Mouse (Mus musculus) CD4-positive helper T cell, adult 2 months (primary cell): ENCODE measurements around the gene Kat2b.
"Not testable (repeated sequence)": the region's sequence is repeated elsewhere in the genome, so short reads cannot be mapped to it uniquely, and the experiment has no call there.

Experiments used
- DNase-seq: peaks from one replicate; pipeline ENCODE4 v3.0.0-alpha.2; 2012; ENCODE audit warnings: low read depth, missing footprints, low spot score

Kat2b gene

GRCm38 (mm10) chr17:53566161-53566918 is at the start of gene Kat2b:
Gene Kat2b (plus strand): TSS chr17:53566861.
- peak; percentile 81 for DNase-seq

GRCm38 (mm10) chr17:53519364-53519763 is 47.3 kb upstream of the Kat2b start:
- DNase-seq, result peak; percentile 5

GRCm38 (mm10) chr17:53520509-53520908 is 46.2 kb upstream of the Kat2b start:
- no peak for DNase-seq

GRCm38 (mm10) chr17:53528034-53528433 is 38.6 kb upstream of the Kat2b start:
- DNase-seq, result no peak

- DNase-seq, result peak; percentile 12
Observed at GRCm38 (mm10) chr17:53531160-53531559, 35.5 kb upstream of the Kat2b start.

GRCm38 (mm10) chr17:53532425-53532824 is 34.2 kb upstream of the Kat2b start:
- DNase-seq, result peak; percentile 48

GRCm38 (mm10) chr17:53539351-53539750 is 27.3 kb upstream of the Kat2b start, which contains the start of gene Pp2d1:
Gene Pp2d1 (minus strand): TSS chr17:53539451.
- DNase-seq, result not testable (repeated sequence)

GRCm38 (mm10) chr17:53542536-53542935 is 24.1 kb upstream of the Kat2b start:
- DNase-seq, result no peak

GRCm38 (mm10) chr17:53543591-53544324 is 22.9 kb upstream of the Kat2b start:
- DNase-seq, result no peak

GRCm38 (mm10) chr17:53551306-53552299 is 15.1 kb upstream of the Kat2b start:
- DNase-seq, result no peak

- no peak for DNase-seq
Observed at GRCm38 (mm10) chr17:53554088-53554487, 12.6 kb upstream of the Kat2b start.

GRCm38 (mm10) chr17:53554813-53555212 is 11.8 kb upstream of the Kat2b start:
- no peak for DNase-seq

- DNase-seq, result no peak
Observed at GRCm38 (mm10) chr17:53557443-53557842, 9.2 kb upstream of the Kat2b start.

- DNase-seq, result no peak
Observed at GRCm38 (mm10) chr17:53559646-53560045, 7.0 kb upstream of the Kat2b start.

- no peak for DNase-seq
Observed at GRCm38 (mm10) chr17:53561458-53562029, 5.1 kb upstream of the Kat2b start.

- DNase-seq, result no peak
Observed at GRCm38 (mm10) chr17:53564837-53565236, 1.8 kb upstream of the Kat2b start.

GRCm38 (mm10) chr17:53566919-53567345 is 271 bp downstream of the Kat2b start:
- peak; percentile 84 for DNase-seq

- DNase-seq, result peak; percentile 66
Observed at GRCm38 (mm10) chr17:53567346-53568101, 863 bp downstream of the Kat2b start.

GRCm38 (mm10) chr17:53568118-53568517 is 1.5 kb downstream of the Kat2b start:
- peak; percentile 88 for DNase-seq

GRCm38 (mm10) chr17:53568734-53569386 is 2.2 kb downstream of the Kat2b start:
- DNase-seq, result peak; percentile 29
